Mouse (Mus musculus) ovary, postnatal 14 days (tissue): ENCODE measurements around the gene Fam184b.
"Not testable (repeated sequence)": the region's sequence is repeated elsewhere in the genome, so short reads cannot be mapped to it uniquely, and the experiment has no call there.

Source experiments
- DNase-seq: peaks from one replicate; pipeline ENCODE4 v3.0.0; 2022; ENCODE audit warnings: low spot score

Fam184b gene

DNA sequence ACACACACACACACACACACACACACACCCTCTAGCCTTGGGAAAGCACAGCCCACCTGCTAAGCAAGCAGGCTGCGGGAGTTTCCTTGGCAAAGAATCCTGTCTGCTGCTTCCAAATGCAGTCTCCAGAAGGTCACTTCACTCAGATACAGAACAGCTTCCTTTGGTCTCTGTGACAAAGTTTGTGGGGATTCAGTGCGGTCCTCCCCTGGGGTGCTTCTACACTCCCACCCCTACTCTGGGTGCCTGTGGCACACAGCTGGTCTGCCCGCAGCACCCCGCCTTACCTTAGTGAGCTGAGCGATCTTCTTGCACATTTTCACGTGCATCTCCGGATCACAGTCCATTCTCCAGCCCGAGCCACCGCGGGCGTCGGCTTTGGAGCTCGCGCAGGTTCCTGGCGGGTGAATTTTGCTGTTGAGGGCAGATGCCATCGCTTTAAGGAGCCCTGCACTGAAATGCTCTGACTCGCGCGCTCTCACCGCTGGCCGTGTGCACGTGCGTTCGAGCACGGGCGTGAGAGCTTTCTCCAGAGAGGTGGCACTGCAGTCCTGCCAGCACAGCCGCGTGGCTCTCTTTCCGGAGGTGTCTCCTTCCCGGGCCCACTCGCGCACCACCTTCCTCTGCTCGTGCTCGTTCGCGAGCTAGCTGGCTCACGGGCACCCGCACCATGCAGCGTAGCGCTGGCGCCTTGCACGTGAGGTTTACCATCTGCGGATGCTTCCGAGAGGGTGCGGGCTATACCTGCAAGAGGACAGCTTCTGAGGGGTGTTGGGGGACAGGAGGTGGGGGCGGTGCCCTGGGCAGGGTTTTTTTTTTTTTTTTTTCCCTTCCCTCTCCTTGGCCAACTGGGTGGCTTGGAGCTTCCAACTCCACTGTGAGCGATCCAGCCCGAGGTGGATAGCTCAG is at the start of gene Fam184b:
Fam184b (minus strand) TSS at position 809 of the 909 bp plus-strand sequence.
- DNase-seq: peak; percentile 19

DNA sequence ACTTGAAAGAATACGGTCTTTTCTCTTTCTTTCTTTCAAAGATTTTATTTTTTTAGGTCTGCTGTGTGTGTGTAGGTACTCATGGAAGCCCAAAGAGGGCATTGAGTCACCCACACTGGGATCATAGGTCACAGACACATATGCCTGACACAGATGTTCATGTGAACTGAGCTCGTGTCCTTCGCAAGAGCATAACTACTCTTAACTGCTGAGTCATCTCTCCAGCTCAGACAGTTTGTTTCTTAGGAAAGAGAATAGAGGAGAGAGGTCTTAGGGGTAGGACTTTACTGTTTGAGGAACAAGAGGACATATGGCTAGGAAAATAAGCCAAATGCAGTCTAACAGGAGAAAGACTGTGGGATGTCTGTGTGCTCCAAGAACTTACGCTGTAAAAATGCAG is 49.7 kb upstream of the Fam184b start:
- no peak for DNase-seq

DNA sequence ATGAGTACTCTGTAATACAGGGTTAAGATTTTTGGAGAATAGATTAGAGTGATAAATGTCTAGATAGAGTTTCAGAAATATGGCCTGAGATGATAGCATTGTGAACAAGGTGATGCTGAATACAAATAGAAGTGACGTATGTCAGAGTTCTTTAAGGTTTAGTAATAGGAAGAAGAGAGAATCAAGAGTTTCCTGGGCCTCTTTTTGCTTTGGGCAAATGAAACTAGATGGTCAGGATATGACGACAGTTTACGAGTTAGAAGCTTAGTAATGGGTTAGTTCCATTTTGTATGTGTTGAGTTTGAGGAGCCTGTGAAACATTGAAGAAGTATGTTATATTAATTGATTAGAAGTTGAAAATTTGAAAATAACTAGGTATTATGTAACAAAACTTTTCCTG is 46.8 kb upstream of the Fam184b start:
- DNase-seq: no peak

DNA sequence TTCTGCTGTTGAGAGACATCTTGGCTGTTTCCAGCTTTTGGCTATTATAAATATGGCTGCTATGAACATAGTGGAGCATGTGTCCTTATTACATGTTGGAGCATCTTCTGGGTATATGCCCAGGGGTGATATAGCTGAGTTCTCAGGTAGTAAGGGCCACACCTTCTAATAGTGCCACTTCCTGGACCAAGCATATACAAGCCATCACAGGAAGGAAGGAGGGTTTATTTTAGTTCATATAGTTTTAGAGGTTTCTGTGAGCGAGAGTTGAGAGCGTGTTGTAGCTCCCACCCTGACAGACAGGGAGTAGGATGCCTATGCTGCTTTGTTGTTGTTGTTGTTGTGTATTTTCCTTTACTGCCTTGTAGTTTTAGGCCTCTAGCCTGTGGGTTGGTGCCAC is 45.8 kb upstream of the Fam184b start:
- DNase-seq: no peak

DNA sequence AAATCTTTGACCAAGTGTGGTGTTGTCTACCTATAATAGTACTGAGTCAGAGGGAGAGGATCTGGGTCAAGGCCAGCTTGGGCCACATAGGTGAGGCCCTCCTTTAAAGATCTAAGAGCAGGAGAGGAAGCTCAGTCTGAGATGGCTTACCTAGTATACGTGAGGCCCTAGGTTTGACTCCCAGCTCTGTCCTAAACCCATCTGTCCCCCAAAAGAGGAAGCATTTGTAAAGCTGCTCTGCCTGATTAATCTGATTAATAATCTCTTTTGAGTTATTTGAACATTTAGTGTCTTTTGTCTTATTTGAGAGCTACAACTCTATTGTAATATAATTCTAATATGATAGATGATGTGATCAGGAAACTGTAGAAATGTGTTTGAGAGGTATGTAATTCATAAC is 44.0 kb upstream of the Fam184b start:
- DNase-seq: no peak

DNA sequence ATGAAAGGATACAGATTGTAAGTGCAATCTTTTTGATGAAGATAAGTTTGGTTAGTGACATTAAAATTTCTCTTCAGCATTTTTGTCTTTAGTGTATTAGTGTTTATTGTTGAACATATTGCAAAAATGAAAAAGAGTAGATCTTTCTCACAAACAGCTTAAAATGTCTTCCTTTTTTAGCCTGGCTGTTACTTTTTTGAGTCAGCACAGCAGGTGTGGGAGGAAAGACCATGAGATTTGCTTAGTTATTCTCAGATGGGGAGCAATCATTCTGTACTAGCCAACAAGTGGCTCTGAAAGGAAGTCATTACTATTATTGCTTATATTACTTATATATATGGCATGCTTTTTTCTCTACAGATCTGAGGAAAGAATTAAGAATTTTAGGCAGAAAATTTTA is 40.5 kb upstream of the Fam184b start:
- DNase-seq: no peak

DNA sequence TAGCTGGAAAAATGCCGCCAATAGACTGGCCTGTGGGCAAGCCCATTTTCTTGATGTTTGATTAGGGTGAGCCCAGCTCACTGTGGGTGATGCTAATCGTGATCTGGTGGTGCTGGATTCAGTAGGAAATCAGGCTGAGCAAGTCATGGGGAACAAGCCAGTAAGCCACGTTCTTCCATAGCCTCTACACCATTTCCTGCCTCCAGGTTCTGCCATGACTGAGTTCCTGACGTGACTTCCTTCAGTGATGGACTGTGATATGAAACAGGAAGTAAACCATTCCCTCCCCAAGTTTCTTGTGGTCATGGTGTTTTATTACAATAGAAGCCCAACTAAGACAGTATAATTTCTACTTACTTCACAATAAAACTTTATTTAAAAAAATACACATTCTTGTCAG is 38.2 kb upstream of the Fam184b start:
- no peak for DNase-seq

DNA sequence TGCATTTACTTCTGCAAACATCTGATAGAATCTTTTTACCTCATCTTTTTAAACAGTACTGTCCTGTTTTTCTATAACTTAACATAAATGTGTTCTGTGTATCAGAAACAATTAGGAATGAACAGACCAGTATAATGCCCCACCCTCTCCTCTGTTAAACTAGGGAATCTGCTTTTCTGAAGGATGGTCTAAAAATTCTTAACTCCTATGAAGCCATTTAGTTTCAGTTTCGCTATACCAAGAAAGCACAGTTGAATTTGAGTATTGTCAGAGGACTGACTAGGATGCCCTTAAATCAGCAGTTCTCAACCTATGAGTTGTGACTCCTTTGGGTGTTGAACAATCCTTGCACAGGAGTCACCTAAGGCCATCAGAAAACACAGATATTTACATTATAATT is 35.6 kb upstream of the Fam184b start:
- DNase-seq: no peak

DNA sequence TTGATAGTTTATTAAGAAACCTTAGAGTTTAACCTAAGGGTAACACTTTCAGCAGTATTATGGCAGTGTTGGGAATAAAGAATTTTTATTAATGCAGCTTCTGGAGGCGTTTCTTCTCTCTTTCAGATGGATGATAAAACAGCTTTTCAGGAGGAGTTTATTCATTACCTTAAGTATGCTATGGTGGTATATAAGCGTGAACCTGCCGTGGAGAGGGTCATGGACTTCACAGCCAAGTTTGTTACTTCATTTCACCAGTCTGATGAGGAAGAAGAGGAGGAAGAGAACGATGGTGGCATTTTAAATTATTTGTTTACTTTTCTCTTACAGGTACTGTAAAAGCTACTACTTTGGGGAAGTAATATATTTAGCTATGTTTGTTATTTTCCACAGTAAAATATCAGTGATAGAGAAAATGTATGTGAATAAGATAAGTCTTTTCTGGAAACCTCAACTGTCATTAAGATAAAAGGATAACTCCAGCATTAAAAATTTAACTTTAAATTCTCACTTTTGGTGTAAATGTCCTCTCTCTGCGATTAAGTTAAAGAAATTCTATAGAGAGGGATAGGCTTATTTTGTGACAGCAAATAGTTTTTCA is 31.6 kb upstream of the Fam184b start:
- no peak for DNase-seq

DNA sequence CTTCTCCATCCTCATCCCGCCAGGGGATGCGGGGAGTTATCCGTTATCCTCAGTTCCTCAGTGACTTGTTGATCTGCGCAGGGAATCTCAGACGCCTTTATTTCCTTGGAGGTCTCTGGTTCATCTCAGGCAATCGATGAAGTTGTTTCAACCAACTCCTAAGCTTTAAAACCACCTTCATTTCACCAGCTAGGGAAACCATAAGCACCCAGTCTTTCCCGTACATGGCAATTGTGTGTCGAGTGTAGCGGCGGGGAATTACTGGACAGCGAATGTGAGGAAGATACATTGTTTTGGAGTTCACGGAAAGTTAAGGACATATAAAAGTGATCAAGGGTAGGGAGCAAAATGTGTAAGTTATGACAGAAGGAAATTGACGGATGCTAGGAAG is 30.9 kb upstream of the Fam184b start:
- no peak for DNase-seq

DNA sequence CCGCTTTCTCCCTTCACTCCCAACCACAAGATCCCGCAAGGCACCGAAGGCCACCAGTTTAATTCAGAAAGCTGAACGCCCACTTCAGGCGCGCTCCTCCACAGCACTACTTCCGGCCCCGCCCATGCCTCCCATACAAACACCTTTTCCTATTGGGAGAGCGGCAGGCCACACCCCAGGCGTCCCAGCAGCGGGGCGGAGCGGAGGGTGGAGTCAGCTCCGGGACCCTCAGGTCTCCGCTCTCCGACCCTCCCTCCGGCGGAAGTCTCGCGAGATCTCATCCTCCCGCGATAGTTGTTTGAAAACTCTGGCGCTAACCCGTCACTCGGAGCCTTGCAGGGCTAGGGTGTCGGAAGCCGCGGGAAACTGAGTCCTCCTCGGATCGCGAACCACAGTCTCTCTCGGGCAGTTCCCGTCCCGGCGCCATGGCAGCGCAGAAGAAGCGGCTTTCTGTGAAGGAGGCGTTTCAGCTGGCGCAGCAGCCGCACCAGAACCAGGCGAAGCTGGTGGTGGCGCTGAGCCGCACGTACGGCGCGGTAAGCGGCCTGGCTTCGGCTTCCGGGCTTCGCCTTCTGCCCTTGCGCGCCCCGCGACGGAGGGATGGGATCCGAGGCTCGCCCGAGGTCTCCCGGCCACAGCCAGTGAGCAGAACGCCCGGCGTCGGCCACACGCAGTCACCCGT is 30.3 kb upstream of the Fam184b start, which contains the start of gene Ncapg:
Ncapg (plus strand) TSS at position 322 of the 682 bp plus-strand sequence.
- peak; percentile 100 for DNase-seq

DNA sequence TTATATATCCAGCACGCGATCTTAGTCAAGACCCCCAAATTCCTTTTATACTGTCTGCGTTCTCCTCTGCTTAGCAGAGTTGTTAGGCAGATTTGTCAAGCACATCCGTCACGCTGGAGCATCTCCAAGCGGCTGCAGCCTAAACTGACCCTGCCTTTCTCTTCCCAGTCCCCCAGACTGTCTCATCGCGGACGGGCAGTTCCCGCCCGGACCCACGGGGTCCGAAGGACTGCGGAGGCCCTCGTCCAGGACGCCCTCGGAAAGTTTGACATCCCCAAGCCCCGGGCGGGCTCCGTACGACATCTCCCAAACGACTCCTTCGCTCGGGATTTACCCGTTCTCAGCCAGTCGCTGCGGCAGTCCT is 29.8 kb upstream of the Fam184b start:
- DNase-seq: no peak

DNA sequence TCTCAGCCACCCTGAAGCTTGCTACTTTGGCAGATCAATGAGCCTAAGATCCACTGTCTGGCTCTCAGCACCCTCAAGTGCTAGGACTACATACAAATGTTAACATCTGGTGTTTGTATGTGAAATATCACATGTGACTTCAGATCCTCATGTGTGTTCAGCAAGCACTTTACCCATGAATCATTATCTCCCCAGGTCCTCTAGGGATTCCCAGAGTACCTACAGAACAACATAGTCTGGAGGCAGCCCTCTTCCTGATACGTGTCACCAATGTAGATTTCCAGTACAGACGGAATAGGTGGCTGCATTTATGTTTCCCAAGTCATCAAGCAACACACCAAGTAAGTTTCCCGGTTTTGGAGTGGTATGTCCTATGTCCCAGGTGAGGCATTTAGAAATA is 29.4 kb upstream of the Fam184b start:
- DNase-seq: no peak

DNA sequence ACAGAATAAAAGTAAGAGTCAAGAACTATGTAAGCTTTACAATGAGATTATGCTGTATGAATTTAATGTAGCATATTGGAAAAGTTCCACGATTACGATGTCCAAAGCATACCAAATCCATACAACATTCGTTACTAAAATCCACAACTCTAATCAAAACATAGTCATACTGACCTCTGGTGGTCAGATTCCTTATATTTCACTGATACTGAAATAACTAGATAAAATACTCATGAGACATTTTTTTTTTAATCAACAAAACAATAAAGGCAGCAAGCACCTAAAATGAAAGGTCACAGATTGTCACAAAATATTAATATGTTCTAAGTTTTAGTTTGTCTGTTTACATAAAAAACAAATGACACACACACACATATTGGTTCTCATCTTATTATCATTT is 28.9 kb upstream of the Fam184b start:
- no peak for DNase-seq

DNA sequence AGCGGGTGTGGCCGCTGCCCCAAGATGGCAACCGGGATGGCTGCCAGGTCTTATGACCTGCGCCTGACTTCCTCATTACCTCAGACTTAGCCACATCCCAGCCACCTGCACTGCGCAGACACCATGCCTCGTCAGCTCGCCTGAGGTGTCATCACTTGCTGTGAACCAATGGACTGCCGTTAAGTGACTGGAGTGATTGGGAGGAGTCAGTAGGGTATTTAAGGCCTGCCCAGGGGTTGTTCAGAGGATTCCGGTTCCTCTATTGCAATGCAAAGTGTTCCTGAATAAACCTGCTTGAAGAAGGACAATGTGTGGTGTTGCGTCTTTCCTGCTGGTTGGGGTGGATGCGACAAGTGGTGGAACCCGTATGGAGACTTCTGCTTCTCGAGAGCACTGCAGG is 19.0 kb upstream of the Fam184b start:
- not testable (repeated sequence) for DNase-seq

DNA sequence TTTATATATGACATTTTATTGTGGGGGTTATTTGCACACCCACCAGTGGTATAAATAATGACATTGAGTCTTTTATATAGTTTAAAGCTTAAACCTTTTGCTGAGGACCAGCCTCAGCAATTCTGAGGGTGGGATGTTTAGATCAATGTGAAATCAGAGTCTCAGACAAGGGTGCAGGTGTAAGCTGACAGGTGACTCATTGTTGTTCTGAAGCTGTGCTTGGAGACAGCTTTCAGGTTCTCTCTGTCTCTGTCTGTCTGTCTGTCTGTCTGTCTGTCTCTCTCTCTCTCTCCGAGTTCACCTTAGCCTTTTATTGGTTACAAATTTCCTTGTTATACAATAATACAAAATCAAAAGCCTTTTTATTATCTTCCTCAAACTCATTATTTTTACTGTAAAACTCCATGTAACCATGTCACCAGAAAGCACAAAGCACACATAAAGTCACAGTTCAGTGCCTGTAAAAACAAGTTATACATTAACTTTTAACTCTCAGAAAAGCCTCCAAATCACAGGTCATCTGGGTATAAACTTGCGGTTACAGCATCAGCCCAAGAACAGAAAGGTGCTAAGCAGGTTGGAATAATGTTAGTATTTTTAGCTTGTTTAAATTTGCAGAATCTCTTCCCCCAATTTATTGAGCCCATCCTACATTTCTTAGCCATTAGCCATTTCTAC is 11.8 kb upstream of the Fam184b start:
- no peak for DNase-seq

DNA sequence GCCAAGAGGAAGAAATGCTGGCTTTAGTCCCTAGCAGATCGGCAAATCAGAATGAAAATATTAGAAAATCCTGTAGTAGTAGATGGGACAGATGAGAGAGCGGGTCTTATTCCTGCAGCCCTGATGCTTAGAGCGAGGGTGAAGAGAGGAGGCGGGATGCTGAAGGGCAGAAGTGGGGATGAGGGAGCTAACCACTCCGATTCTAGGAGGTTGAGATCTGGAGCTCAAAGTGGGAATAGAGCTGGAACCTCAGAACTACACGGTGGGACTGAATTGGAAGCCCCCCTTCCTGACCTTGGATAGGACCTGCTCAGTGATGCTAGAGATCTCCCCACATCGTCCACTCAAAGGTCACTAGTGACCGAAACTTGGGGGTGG is 290 bp upstream of the Fam184b start:
- DNase-seq: no peak

DNA sequence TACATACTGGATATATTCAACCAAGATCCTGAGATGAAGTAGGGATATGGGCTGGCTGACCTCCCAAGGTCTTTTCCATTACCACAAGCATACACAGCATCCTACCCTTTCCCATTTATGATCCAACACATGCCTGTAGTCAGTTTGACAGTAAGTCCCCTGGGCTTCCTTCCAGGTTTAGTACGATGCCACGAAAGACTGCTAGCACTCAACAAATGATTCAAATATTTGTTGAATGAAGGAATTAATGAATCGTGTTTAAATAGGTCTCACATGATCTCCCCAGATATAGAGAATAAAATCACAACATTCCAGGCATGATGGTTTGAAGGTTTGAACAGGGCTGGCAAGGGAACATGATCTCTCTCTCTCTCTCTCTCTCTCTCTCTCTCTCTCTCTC is 1.0 kb downstream of the Fam184b start:
- no peak for DNase-seq

DNA sequence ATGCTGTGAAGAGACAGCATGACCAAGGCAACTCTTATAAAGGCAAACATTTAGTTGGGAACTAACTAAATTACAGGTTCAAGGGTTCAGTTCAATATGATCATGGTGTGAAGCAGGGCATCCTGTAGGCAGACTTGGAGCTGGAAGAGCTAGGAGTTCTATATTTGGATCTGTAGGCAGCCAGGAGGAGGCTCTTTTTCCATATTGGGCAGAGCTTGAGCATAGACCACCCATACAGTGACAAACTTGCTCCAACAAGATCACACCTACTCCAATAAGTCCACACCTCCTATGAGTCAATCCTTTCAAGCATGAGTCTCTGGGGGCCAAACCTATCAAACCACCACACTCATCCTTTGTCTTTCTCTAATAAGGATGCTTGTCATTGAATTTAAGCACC is 9.9 kb downstream of the Fam184b start:
- no peak for DNase-seq

DNA sequence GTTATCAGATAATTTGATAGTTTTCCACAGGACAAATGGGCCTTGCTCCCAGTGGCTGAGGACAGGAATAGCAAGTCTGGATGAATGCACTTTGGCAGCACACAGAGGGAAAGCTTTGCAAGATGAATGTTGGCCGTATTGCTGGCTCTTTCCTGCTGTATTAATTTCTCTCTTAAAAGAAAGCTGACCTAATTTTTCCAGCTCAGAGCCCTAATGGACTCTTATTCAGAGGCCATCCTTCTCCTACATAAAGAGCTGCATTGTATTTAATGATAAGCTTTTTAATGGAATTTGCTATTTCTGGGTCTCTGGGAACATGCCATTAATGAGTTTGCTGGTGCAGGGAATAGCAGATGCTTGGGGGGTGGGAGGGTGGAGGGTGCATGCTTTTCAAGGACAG is 11.6 kb downstream of the Fam184b start:
- DNase-seq: no peak

DNA sequence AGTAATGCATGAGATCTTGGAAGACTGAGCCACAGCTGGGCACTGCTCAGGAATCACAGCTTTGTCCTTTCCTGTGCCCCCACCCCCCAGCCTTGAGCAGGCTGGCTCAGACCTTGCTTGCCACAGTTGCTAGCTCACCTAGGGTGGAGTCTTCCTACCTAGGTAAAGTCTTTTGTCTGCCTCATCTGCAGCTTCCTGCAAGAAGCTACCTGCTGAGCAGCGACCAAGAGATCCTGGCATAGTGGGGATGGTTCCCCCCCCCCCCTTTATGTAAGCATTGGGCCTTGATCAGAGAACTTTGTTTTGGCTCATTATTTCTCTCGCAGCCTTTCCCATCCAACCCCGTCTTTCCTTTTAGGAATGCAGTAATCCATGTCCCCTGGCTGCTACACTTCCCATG is 17.9 kb downstream of the Fam184b start:
- DNase-seq: no peak

DNA sequence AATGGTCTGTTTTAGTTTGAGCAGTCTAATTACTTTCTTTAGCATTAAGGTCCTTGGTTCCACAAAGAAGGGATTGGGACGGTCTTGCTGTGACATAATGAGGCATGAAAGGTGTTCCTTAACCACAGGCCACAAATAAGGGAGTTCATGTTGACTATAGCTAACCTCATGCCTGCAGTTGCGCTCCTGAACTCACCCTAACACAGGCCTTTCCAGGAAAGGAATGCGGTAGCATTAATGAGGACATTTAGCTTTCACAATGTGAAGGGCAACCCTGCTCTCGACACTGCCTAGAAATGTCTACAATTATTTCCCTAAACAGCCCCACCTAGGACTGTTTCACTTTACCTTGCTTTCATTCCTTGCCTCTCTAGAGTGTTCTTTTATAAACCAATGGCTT is 40.4 kb downstream of the Fam184b start:
- no peak for DNase-seq
